ENCODE assay signal across 8 mouse cellular contexts in genomic region chr7:64751465-64751864, GRCm38 (mm10).
A peak's percentile ranks its signal among the peaks of the same experiment; 100 is the strongest.
DNase-seq lines count a peak whose midpoint lies in the region; ATAC-seq lines count a peak whose summit lies in the region.

No protein-coding gene starts in this region.

- peak; percentile 58 for ATAC-seq in frontal cortex, adult (ENCODE audit: low TSS enrichment)
- peak; percentile 73 for ATAC-seq in intestine, embryonic 15.5 days
- ATAC-seq in midbrain, embryonic 14.5 days (ENCODE audit: low FRiP score, low TSS enrichment), result peak; percentile 60
- peak; percentile 61 for ATAC-seq in stomach, embryonic 15.5 days (ENCODE audit: insufficient read depth, low FRiP score, low read depth)

- 21% methylated on average over 5 of the region's 5 CpGs for WGBS in intestine, embryonic 15.5 days
- 30% methylated on average over 5 of the region's 5 CpGs for WGBS in midbrain, embryonic 14.5 days
- 29% methylated on average over 5 of the region's 5 CpGs for WGBS in stomach, embryonic 15.5 days

- no peak overlapping the region for H3K4me3 ChIP-seq in intestine, embryonic 15.5 days (replicated peaks)
- no peak overlapping the region for H3K4me3 ChIP-seq in midbrain, embryonic 14.5 days (replicated peaks; ENCODE audit: low read depth, low read length)
- H3K4me3 ChIP-seq in stomach, embryonic 15.5 days (replicated peaks), result no peak overlapping the region

- peak; percentile 6 for DNase-seq in heart, adult 8-10 months (ENCODE audit: low spot score)
- no peak for DNase-seq in heart, adult 11 months
- peak; percentile 65 for DNase-seq in cerebellum, adult 9-10 months
- DNase-seq in left cerebral cortex, postnatal 36 days (ENCODE audit: low spot score in 2 of 2), result peak; percentile 80
- DNase-seq in midbrain, embryonic 14.5 days, result peak; percentile 89

- no peaks in the 10 kb centered on the region for H3K9me3 ChIP-seq in intestine, embryonic 15.5 days
- H3K9me3 ChIP-seq in midbrain, embryonic 14.5 days (ENCODE audit: control insufficient read depth, low read length), result no peaks in the 10 kb centered on the region
- no peaks in the 10 kb centered on the region for H3K9me3 ChIP-seq in stomach, embryonic 15.5 days

- H3K27me3 ChIP-seq in intestine, embryonic 15.5 days (replicated peaks), result no peaks in the 10 kb centered on the region
- H3K27me3 ChIP-seq in midbrain, embryonic 14.5 days (ENCODE audit: control insufficient read depth, insufficient read depth, low read length), result no peaks in the 10 kb centered on the region
- H3K27me3 ChIP-seq in stomach, embryonic 15.5 days (replicated peaks), result no peaks in the 10 kb centered on the region

- H3K4me2 ChIP-seq in intestine, embryonic 15.5 days (replicated peaks), result no peak overlapping the region
- H3K4me2 ChIP-seq in midbrain, embryonic 14.5 days (ENCODE audit: low read length), result no peak overlapping the region
- no peak overlapping the region for H3K4me2 ChIP-seq in stomach, embryonic 15.5 days

- H3K27ac ChIP-seq in intestine, embryonic 15.5 days, result no peak overlapping the region
- H3K27ac ChIP-seq in midbrain, embryonic 14.5 days (replicated peaks; ENCODE audit: low read depth, low read length), result no peak overlapping the region
- no peak overlapping the region for H3K27ac ChIP-seq in stomach, embryonic 15.5 days

- intact Hi-C loops in left cerebral cortex, postnatal 36 days (cut with DNase I), result loop anchor here (2.0 kb wide), 1 partner anchor 27 kb away; no protein-coding TSS in a partner anchor

- no peaks in the 10 kb centered on the region for H3K36me3 ChIP-seq in intestine, embryonic 15.5 days
- peaks cover 39% of the 10 kb centered on the region for H3K36me3 ChIP-seq in midbrain, embryonic 14.5 days (ENCODE audit: control insufficient read depth, insufficient read depth, low read length)
- H3K36me3 ChIP-seq in stomach, embryonic 15.5 days, result no peaks in the 10 kb centered on the region

- H3K9ac ChIP-seq in intestine, embryonic 15.5 days, result no peak overlapping the region
- H3K9ac ChIP-seq in midbrain, embryonic 14.5 days (replicated peaks; ENCODE audit: low read length), result no peak overlapping the region
- no peak overlapping the region for H3K9ac ChIP-seq in stomach, embryonic 15.5 days

- no peaks in the 10 kb centered on the region for H3K4me1 ChIP-seq in intestine, embryonic 15.5 days (replicated peaks)
- H3K4me1 ChIP-seq in midbrain, embryonic 14.5 days (ENCODE audit: control insufficient read depth, insufficient read depth, low read length), result no peaks in the 10 kb centered on the region
- no peaks in the 10 kb centered on the region for H3K4me1 ChIP-seq in stomach, embryonic 15.5 days
